Mouse (Mus musculus) granulocyte monocyte progenitor cell, adult 5-6 weeks (primary cell): ENCODE results near the gene Rps6. TPM values are rescaled to one million over a fixed set of nuclear protein-coding genes. Genes with fewer than 3 reads are reported as not detected.

Experiments
- ATAC-seq: replicated peaks from 2 replicates; pipeline ENCODE4 v1.8.0; 2016; ENCODE audit warnings: mild to moderate bottlenecking, moderate TSS enrichment, inconsistent platforms; ENCODE audit not compliant: poor library complexity, severe bottlenecking
- total RNA-seq, 2 experiments: library from RNA; stranded (forward) in 1 of 2; stranded (reverse) in 1 of 2; fragments of 200-712, 200-1000 nt in 1 of 2; fragments of >200 nt in 1 of 2; fragmentation: Nextera tagmentation in 1 of 2; gene quantifications; 2 replicates each; pipeline ENCODE4 v1.2.3; 2014 to 2017

The Rps6 gene
- 3,886 and 3,908 TPM in 2 replicates for total RNA-seq (2014; fragmentation: Nextera tagmentation)
- total RNA-seq (2017), result 1,184 and 1,551 TPM in 2 replicates

GRCm38 (mm10) chr4:86857113-86858069, at the start of gene Rps6:
TSS of gene Rps6 (minus strand) at chr4:86857412.
- ATAC-seq, result peak; percentile 95

GRCm38 (mm10) chr4:86905869-86906268, 48.7 kb upstream of the Rps6 start:
- no peak for ATAC-seq

- ATAC-seq, result peak; percentile 44; the same call in 1 of the 2 replicates
Observed at GRCm38 (mm10) chr4:86904969-86905368, 47.8 kb upstream of the Rps6 start.

- ATAC-seq, result 0 out of 2 replicates have a peak, but pooled peaks have one; percentile 22
Observed at GRCm38 (mm10) chr4:86902351-86902750, 45.1 kb upstream of the Rps6 start.

- ATAC-seq, result no peak
Observed at GRCm38 (mm10) chr4:86898791-86899474, 41.7 kb upstream of the Rps6 start.

GRCm38 (mm10) chr4:86897411-86897810, 40.2 kb upstream of the Rps6 start:
- no peak for ATAC-seq

GRCm38 (mm10) chr4:86887879-86888278, 30.7 kb upstream of the Rps6 start:
- no peak for ATAC-seq

GRCm38 (mm10) chr4:86886160-86886878, 29.1 kb upstream of the Rps6 start:
- ATAC-seq, result peak; percentile 89

- ATAC-seq, result peak; percentile 42
Observed at GRCm38 (mm10) chr4:86885790-86886159, 28.6 kb upstream of the Rps6 start.

- peak; percentile 61 for ATAC-seq
Observed at GRCm38 (mm10) chr4:86884945-86885344, 27.7 kb upstream of the Rps6 start.

- no peak for ATAC-seq
Observed at GRCm38 (mm10) chr4:86882413-86882812, 25.2 kb upstream of the Rps6 start.

GRCm38 (mm10) chr4:86881178-86881577, 24.0 kb upstream of the Rps6 start:
- no peak for ATAC-seq

GRCm38 (mm10) chr4:86879477-86879876, 22.3 kb upstream of the Rps6 start:
- no peak for ATAC-seq

GRCm38 (mm10) chr4:86874146-86874847, 17.1 kb upstream of the Rps6 start, which contains the start of gene Acer2:
TSS of gene Acer2 (plus strand) at chr4:86874396.
- peak; percentile 96 for ATAC-seq

GRCm38 (mm10) chr4:86873072-86873471, 15.9 kb upstream of the Rps6 start:
- ATAC-seq, result no peak

- ATAC-seq, result no peak
Observed at GRCm38 (mm10) chr4:86871988-86872387, 14.8 kb upstream of the Rps6 start.

- no peak for ATAC-seq
Observed at GRCm38 (mm10) chr4:86864087-86864486, 6.9 kb upstream of the Rps6 start.

- no peak for ATAC-seq
Observed at GRCm38 (mm10) chr4:86858070-86858440, 843 bp upstream of the Rps6 start.

GRCm38 (mm10) chr4:86856304-86857112, 704 bp downstream of the Rps6 start:
- no peak for ATAC-seq
